Mouse (Mus musculus): ENCODE data around the gene Znfx1.

The Znfx1 gene

GRCm38 (mm10) chr2:166995796-166996532 is 66.9 kb downstream of the Znfx1 start, which contains the start of gene Stau1:
Stau1 (minus strand) TSS chr2:166996299.
- peak; percentile 97 for DNase-seq (ENCODE audit: inconsistent age in 2 of 2, low spot score in 1 of 2)

- peak; percentile 42 to 81 for DNase-seq (ENCODE audit: inconsistent age in 2 of 2, low spot score in 1 of 2)
Observed at GRCm38 (mm10) chr2:166995021-166995795, 67.6 kb downstream of the Znfx1 start.

GRCm38 (mm10) chr2:166991945-166992344 is 70.9 kb downstream of the Znfx1 start:
- peak; percentile 34 to 67 for DNase-seq (ENCODE audit: inconsistent age in 2 of 2, low spot score in 1 of 2)

GRCm38 (mm10) chr2:166990861-166991260 is 72.0 kb downstream of the Znfx1 start:
- DNase-seq (ENCODE audit: inconsistent age in 2 of 2, low spot score in 1 of 2): no peak

Measured in adrenal gland, adult (tissue).